Mouse (Mus musculus) embryo, embryonic 11 days (tissue): ENCODE measurements around the gene Pno1.

ENCODE experiments used
- DNase-seq: peaks from one replicate; pipeline ENCODE4 v3.0.0-alpha.2; 2015

Gene Pno1

DNA sequence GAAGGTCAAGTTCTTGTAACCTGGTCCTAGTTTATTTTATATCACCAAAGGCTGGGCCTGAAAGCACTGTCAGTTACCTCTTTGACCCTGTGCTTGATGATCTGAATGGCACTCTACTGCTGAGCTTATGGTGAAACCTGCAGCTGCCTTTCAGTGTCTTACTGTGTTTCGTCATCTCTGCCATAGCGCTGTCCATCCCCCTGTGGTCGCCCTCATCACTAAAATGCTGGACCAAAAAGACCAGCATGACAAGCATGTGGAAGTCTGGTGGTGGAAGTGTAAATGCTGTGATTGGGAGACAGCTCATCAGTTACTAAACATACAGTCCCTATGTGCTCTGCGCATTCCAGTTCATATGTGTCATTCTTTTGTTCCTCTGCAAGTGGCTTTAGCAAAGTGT, 39.1 kb downstream of the Pno1 start:
- DNase-seq = no peak

DNA sequence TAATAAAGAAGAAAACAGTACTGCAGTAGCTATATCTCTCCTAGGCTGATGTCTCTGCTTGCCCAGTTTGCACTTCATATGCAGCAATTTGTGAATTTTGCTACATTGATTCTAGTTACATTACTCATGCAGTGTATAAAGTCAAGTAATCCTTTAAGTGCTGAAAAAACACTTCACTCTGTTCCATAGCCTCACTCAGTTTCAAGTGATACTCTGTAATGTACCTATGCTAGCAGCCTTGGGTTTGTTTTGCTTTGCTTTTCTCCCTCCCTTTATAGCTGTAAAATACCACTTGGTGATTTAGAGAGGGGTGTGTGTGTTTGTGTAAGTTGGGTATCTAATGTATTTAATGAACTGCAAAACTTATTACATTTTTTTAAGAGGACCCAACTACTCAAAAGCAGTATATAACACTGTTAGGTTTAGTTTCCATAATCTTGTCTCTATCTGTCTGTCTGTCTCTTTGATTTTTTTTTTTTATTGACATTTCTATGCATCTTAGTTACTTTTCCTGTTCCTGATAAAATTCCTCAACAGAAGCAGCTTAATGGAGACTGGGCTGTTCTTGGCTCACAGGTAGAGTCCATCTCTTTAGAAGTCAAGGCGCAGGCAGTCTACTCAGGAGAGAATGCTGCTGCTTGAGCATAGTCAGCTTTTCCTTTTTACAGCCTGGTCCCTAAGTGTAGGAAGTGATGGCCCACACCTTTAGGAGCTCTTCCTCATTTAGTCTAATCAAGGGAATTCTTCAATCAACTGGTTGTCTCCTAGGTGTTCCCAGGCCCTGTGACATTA, 40.2 kb downstream of the Pno1 start:
- no peak for DNase-seq

DNA sequence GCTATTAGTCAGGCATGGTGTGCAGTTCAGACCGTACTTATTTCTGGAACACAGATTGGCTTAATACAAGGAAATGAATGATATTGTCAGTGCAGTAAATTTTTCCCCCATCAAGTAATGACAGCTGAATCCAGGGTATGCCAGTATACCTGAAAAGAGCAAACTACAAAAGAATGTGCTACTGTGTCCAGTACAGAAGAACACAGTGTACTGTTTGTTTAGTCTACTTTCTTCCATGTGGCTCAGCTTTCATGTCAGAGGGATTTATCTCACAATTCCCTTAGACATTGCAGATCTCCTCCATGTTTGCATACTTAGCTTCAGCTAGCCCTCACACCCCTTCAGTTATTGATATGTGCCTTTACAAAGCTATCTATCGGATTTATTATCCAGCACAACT, 42.1 kb downstream of the Pno1 start:
- no peak for DNase-seq

GRCm38 (mm10) chr11:17166627-17167026, 44.7 kb downstream of the Pno1 start:
- DNase-seq = no peak

- no peak for DNase-seq
These were observed 47.4 kb downstream of the Pno1 start for GRCm38 (mm10) chr11:17163956-17164355.

GRCm38 (mm10) chr11:17160242-17160641, 51.1 kb downstream of the Pno1 start:
- DNase-seq = peak; percentile 72

DNA sequence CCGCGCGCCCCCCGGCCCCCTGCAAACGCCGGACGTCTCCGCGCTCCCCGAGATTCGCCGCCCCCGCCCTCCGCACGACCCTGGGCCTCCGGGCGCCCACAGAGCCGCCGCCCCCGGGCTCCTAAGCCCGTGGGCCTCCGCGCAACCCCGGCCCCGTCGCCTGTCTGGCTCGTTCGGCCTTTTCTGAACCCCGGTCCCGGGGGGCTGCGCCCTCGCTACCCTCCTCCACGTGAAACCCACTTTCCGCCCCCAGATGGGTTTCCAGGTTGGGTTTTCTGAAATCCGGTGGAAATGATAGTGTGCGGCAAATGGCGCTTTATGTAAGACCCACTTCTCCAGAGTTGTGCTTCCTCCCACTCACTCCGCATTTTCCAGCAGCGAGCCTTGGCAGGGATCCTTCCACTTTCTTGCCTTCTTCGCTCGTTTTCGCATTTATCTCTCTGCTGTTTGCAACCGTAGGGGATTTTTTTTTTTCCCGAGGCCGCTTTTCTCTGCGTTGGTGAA, 51.6 kb downstream of the Pno1 start:
- peak; percentile 59 for DNase-seq

GRCm38 (mm10) chr11:17158858-17159737, 52.3 kb downstream of the Pno1 start, which contains the start of gene Ppp3r1:
Ppp3r1 (plus strand) TSS chr11:17159263.
- peak; percentile 98 for DNase-seq
